Mouse (Mus musculus) cortical plate, adult 2 months (tissue): ENCODE measurements around the gene Gmcl1.

Experiments
- CTCF ChIP-seq: fragments of 200-500 bp; IDR thresholded peaks from 2 replicates; pipeline ENCODE4 v1.5.1; 2011; ENCODE audit warnings: mild to moderate bottlenecking, control low read depth, low read length; ENCODE audit not compliant: insufficient read depth; ENCODE audit errors: extremely low read depth
- POLR2A ChIP-seq: fragments of 200-500 bp; IDR thresholded peaks from 2 replicates; pipeline ENCODE4 v1.6.1; 2011; ENCODE audit warnings: mild to moderate bottlenecking, low read length, control low read depth; ENCODE audit not compliant: insufficient read depth; ENCODE audit errors: extremely low read depth

- TF ChIP-seq CTCF = no peak
- TF ChIP-seq POLR2A = no peak
Observed at GRCm38 (mm10) chr6:86765637-86766059, 32.5 kb upstream of the Gmcl1 start.
